10 mouse cellular contexts compared by ENCODE assay signal in the genomic region with DNA sequence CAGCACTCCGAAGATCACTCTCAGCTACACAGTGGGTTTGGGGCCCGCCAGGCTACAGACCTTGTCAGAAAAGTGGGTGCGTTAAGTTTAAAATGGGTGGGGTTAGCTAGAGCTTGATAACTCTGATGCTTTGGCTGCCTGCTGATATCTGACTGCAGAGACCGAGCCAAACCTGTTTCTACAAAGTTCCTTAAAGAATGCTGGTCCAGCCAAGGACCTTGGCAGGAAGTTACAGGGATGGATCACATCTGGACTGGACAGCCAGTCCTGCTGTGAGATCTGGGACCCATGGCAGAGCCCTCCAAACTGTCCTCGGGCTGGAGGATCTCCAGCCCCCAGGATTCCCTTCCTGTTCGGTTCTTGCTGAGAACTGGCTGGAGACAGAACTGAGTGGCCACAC. TPM values are rescaled to one million over a fixed set of nuclear protein-coding genes. Genes with fewer than 3 reads are reported as not detected.
DNase-seq lines count a peak whose midpoint lies in the region; ATAC-seq and TF ChIP-seq lines count a peak whose summit lies in the region.
"Had no signal": no experiment of that assay in that cellular context is flagged by ENCODE, and none has a peak within 500 bp of the region (broad histone marks: within the 10 kb centered on the region; RNA-seq: fewer than 3 reads in every experiment).

No protein-coding gene starts in this region.

- H3K4me2 ChIP-seq in lung, embryonic 14.5 days, result no peak overlapping the region
- no peak overlapping the region for H3K4me2 ChIP-seq in heart, embryonic 12.5 days
- peak overlapping the region; percentile 30 for H3K4me2 ChIP-seq in intestine, postnatal 0 days (replicated peaks; ENCODE audit: low read depth)

- 35% methylated on average over 6 of the region's 6 CpGs for WGBS in lung, embryonic 14.5 days
- WGBS in lung, adult 2 months, result 43% methylated on average over 6 of the region's 6 CpGs
- 28% methylated on average over 6 of the region's 6 CpGs for WGBS in heart, embryonic 12.5 days
- 28% methylated on average over 6 of the region's 6 CpGs for WGBS in intestine, postnatal 0 days

- ATAC-seq in lung, embryonic 14.5 days (ENCODE audit: insufficient read depth), result peak; percentile 83
- ATAC-seq in heart, embryonic 12.5 days (ENCODE audit: insufficient number of reproducible peaks, low FRiP score), result peak; percentile 13; the same call in 1 of the 2 replicates
- ATAC-seq in intestine, postnatal 0 days, result peak; percentile 8
- ATAC-seq: Patski had no signal

- H3K4me3 ChIP-seq in lung, embryonic 14.5 days (ENCODE audit: low read depth, low read length), result no peak overlapping the region
- H3K4me3 ChIP-seq in lung, adult 2 months (replicated peaks; ENCODE audit: extremely low read depth, low read depth, low read length), result no peak overlapping the region
- no peak overlapping the region for H3K4me3 ChIP-seq in heart, embryonic 12.5 days
- H3K4me3 ChIP-seq in intestine, postnatal 0 days (ENCODE audit: low read depth, low read length), result no peak overlapping the region
- H3K4me3 ChIP-seq: myocyte had no signal

- DNase-seq in lung, embryonic 14.5 days, result peak; percentile 87
- DNase-seq in lung, adult 2 months, result no peak
- peak; percentile 25 for DNase-seq in skeletal muscle tissue, adult 2 months (ENCODE audit: low read depth, low spot score)
- no peak for DNase-seq in right cerebral cortex, postnatal 10 days (ENCODE audit: low spot score in 2 of 2)
- DNase-seq in urinary bladder, postnatal 14 days (ENCODE audit: low spot score), result no peak
- no peak for DNase-seq in urinary bladder, adult 2 months (ENCODE audit: low spot score)

- no peaks in the 10 kb centered on the region for H3K36me3 ChIP-seq in lung, embryonic 14.5 days (ENCODE audit: insufficient read depth)
- H3K36me3 ChIP-seq in heart, embryonic 12.5 days, result peaks cover 4% of the 10 kb centered on the region; the same call in 1 of the 2 replicates
- H3K36me3 ChIP-seq in intestine, postnatal 0 days (ENCODE audit: control insufficient read depth, insufficient read depth), result peaks cover 4% of the 10 kb centered on the region

- H3K4me1 ChIP-seq in lung, embryonic 14.5 days (ENCODE audit: insufficient read depth), result peaks cover 11% of the 10 kb centered on the region; the same call in 1 of the 2 replicates
- H3K4me1 ChIP-seq in lung, adult 2 months (ENCODE audit: control insufficient read depth, insufficient read depth, low read length), result peaks cover 22% of the 10 kb centered on the region
- H3K4me1 ChIP-seq in heart, embryonic 12.5 days (replicated peaks), result peaks cover 45% of the 10 kb centered on the region
- H3K4me1 ChIP-seq in intestine, postnatal 0 days (replicated peaks; ENCODE audit: control insufficient read depth, insufficient read depth, low read length), result peaks cover 20% of the 10 kb centered on the region; the same call in 1 of the 2 replicates

- H3K27ac ChIP-seq in lung, embryonic 14.5 days (ENCODE audit: low read depth), result peak overlapping the region; percentile 74
- H3K27ac ChIP-seq in heart, embryonic 12.5 days (ENCODE audit: poor library complexity, severe bottlenecking), result peak overlapping the region; percentile 37
- H3K27ac ChIP-seq in intestine, postnatal 0 days (ENCODE audit: low read depth, low read length), result peak overlapping the region; percentile 57; the same call in 1 of the 2 replicates

- TF ChIP-seq POLR2A in lung, adult 2 months (IDR thresholded peaks at IDR 0.05; ENCODE audit: borderline replicate concordance, extremely low read depth, low read depth, low read length), result no peak

- H3K27me3 ChIP-seq in lung, embryonic 14.5 days (ENCODE audit: insufficient read depth, low read length), result no peaks in the 10 kb centered on the region
- H3K27me3 ChIP-seq in heart, embryonic 12.5 days (replicated peaks), result no peaks in the 10 kb centered on the region
- no peaks in the 10 kb centered on the region for H3K27me3 ChIP-seq in intestine, postnatal 0 days (replicated peaks; ENCODE audit: control insufficient read depth, insufficient read depth, low read length)
- H3K27me3 ChIP-seq: Patski had no signal

- no peaks in the 10 kb centered on the region for H3K9me3 ChIP-seq in lung, embryonic 14.5 days (ENCODE audit: low read depth, low read length)
- H3K9me3 ChIP-seq in heart, embryonic 12.5 days (replicated peaks), result no peaks in the 10 kb centered on the region
- no peaks in the 10 kb centered on the region for H3K9me3 ChIP-seq in intestine, postnatal 0 days (ENCODE audit: control insufficient read depth)

- no peak overlapping the region for H3K9ac ChIP-seq in lung, embryonic 14.5 days
- H3K9ac ChIP-seq in heart, embryonic 12.5 days, result no peak overlapping the region; the same call in 1 of the 2 replicates
- H3K9ac ChIP-seq in intestine, postnatal 0 days (ENCODE audit: low read depth, low read length), result no peak overlapping the region

- no peak for TF ChIP-seq CTCF in lung, embryonic 14.5 days (IDR thresholded peaks at IDR 0.05; ENCODE audit: low read depth)
- no peak for TF ChIP-seq CTCF in lung, adult 2 months (IDR thresholded peaks at IDR 0.05; ENCODE audit: insufficient read depth, low read length)
- TF ChIP-seq CTCF in intestine, postnatal 0 days (IDR thresholded peaks at IDR 0.05; ENCODE audit: low read depth), result no peak

RNA-seq across cellular contexts. Expression of gene Tmem51, which starts 18.3 kb away (rescaled TPM):
- polyA plus RNA-seq in lung, embryonic 14.5 days (2014; fragmentation: Nextera tagmentation; extraction: Ambion mirVana), result 17.1 and 20.7 TPM in 2 replicates
- 12.9 and 16.5 TPM in 2 replicates for polyA plus RNA-seq in lung, adult 2 months (2012; rRNA removed)
- polyA plus RNA-seq in heart, embryonic 12.5 days (2016; fragmentation: Nextera tagmentation; extraction: Ambion mirVana), result 28.3 and 29.6 TPM in 2 replicates
- 212 and 256 TPM in 2 replicates for polyA plus RNA-seq in intestine, postnatal 0 days (2015; fragmentation: Nextera tagmentation; extraction: Ambion mirVana)
- polyA plus RNA-seq in urinary bladder, adult 2 months (2012; rRNA removed), result 39.8 and 44.9 TPM in 2 replicates
- polyA plus RNA-seq: myocyte had no signal

RNA-seq across cellular contexts. Expression of gene Fhad1, which starts 51.0 kb away (rescaled TPM):
- 0.68 and 1.4 TPM in 2 replicates for polyA plus RNA-seq in lung, embryonic 14.5 days (2014; fragmentation: Nextera tagmentation; extraction: Ambion mirVana)
- polyA plus RNA-seq in lung, adult 2 months (2012; rRNA removed), result 6.9 and 7.9 TPM in 2 replicates
- 3.9 and 4.8 TPM in 2 replicates for polyA plus RNA-seq in heart, embryonic 12.5 days (2016; fragmentation: Nextera tagmentation; extraction: Ambion mirVana)
- polyA plus RNA-seq in intestine, postnatal 0 days (2015; fragmentation: Nextera tagmentation; extraction: Ambion mirVana), result 1.2 and 1.4 TPM in 2 replicates
- polyA plus RNA-seq in urinary bladder, adult 2 months (2012; rRNA removed), result 0.95 and 1.3 TPM in 2 replicates

Comparison
In these comparisons a context has a peak if more than half of its experiments do, and no peak if none do; other contexts are left out.
1. DNase-seq: peak in lung, embryonic 14.5 days (single experiment) and skeletal muscle tissue, adult 2 months (single experiment); none in lung, adult 2 months (single experiment), right cerebral cortex, postnatal 10 days (0 of 2), urinary bladder, postnatal 14 days (single experiment) and urinary bladder, adult 2 months (single experiment).
2. ATAC-seq: peak in every context shown above with its lines; median percentile 83 in lung, embryonic 14.5 days; 13 in heart, embryonic 12.5 days; 8 in intestine, postnatal 0 days.
3. Peak in every context shown above with its lines, with median percentiles within 50 percentile points of each other: H3K27ac ChIP-seq.